Mouse (Mus musculus): ENCODE results near the gene Sprr1a. TPM values are rescaled to one million over a fixed set of nuclear protein-coding genes. Genes with fewer than 3 reads are reported as not detected.

Gene Sprr1a
- total and polyA plus RNA-seq, 3 experiments = not detected

GRCm38 (mm10) chr3:92458620-92459019 lies 27.1 kb downstream of the Sprr1a start, which contains the start of gene Sprr3:
Gene Sprr3, minus strand, starts transcription at chr3:92458720.
- TF ChIP-seq POLR2AphosphoS5 (IDR thresholded peaks at IDR 0.05; ENCODE audit: insufficient replicate concordance, low read depth, low read length) (no peak), GATA2 (IDR thresholded peaks at IDR 0.05; ENCODE audit: borderline replicate concordance, low read depth, low read length) (no peak), GATA1 (IDR thresholded peaks at IDR 0.05; ENCODE audit: borderline replicate concordance, low read length) (no peak), CTCF (IDR thresholded peaks at IDR 0.05; ENCODE audit: low read depth, low read length) (no peak), TAL1 (conservative IDR thresholded peaks at IDR 0.05; ENCODE audit: low read depth, low read length) (no peak)
- ATAC-seq (ENCODE audit: extremely low read depth, insufficient number of reproducible peaks, low FRiP score, poor library complexity, severe bottlenecking) = no peak

GRCm38 (mm10) chr3:92455151-92455550 lies 30.5 kb downstream of the Sprr1a start:
- TF ChIP-seq POLR2AphosphoS5 (IDR thresholded peaks at IDR 0.05; ENCODE audit: insufficient replicate concordance, low read depth, low read length) (no peak), TAL1 (conservative IDR thresholded peaks at IDR 0.05; ENCODE audit: low read depth, low read length) (no peak), GATA2 (IDR thresholded peaks at IDR 0.05; ENCODE audit: borderline replicate concordance, low read depth, low read length) (no peak), CTCF (IDR thresholded peaks at IDR 0.05; ENCODE audit: low read depth, low read length) (no peak), GATA1 (IDR thresholded peaks at IDR 0.05; ENCODE audit: borderline replicate concordance, low read length) (no peak)

More at GRCm38 (mm10) chr3:92458620-92459019, 27.1 kb downstream of the Sprr1a start, which contains the start of gene Sprr3:
- no peaks in the 10 kb centered on the region for H3K36me3 ChIP-seq (replicated peaks)
- DNase-seq (ENCODE audit: low spot score) = no peak
- H3K9me3 ChIP-seq (replicated peaks) = peaks cover 2% of the 10 kb centered on the region; the same call in 1 of the 2 replicates
- no peaks in the 10 kb centered on the region for H3K4me1 ChIP-seq (ENCODE audit: insufficient read depth, low read depth, low read length)
- H3K27me3 ChIP-seq (ENCODE audit: insufficient read depth, low read length) = no peaks in the 10 kb centered on the region
- no peak within 1 kb of the TSS for H3K4me3 ChIP-seq (ENCODE audit: low read depth, low read length)

GRCm38 (mm10) chr3:92440177-92440576 lies 45.5 kb downstream of the Sprr1a start:
- TF ChIP-seq GATA2 (IDR thresholded peaks at IDR 0.05; ENCODE audit: borderline replicate concordance, low read depth, low read length) = no peak
- TF ChIP-seq CTCF (IDR thresholded peaks at IDR 0.05; ENCODE audit: low read depth, low read length) = no peak
- no peak for TF ChIP-seq GATA1 (IDR thresholded peaks at IDR 0.05; ENCODE audit: borderline replicate concordance, low read length)
- no peak for TF ChIP-seq POLR2AphosphoS5 (IDR thresholded peaks at IDR 0.05; ENCODE audit: insufficient replicate concordance, low read depth, low read length)
- Histone ChIP-seq H3K9me3 (replicated peaks) (no peaks in the 10 kb centered on the region), H3K36me3 (replicated peaks) (no peaks in the 10 kb centered on the region), H3K4me3 (ENCODE audit: low read depth, low read length) (no peak overlapping the region), H3K4me1 (ENCODE audit: insufficient read depth, low read depth, low read length) (no peaks in the 10 kb centered on the region), H3K27me3 (ENCODE audit: insufficient read depth, low read length) (no peaks in the 10 kb centered on the region)
- DNase-seq (ENCODE audit: low spot score) (no peak), ATAC-seq (ENCODE audit: extremely low read depth, insufficient number of reproducible peaks, low FRiP score, poor library complexity, severe bottlenecking) (no peak)

More at GRCm38 (mm10) chr3:92455151-92455550, 30.5 kb downstream of the Sprr1a start:
- Histone ChIP-seq H3K4me1 (ENCODE audit: insufficient read depth, low read depth, low read length) (no peaks in the 10 kb centered on the region), H3K9me3 (replicated peaks) (peaks cover 2% of the 10 kb centered on the region; the same call in 1 of the 2 replicates), H3K36me3 (replicated peaks) (no peaks in the 10 kb centered on the region), H3K4me3 (ENCODE audit: low read depth, low read length) (no peak overlapping the region), H3K27me3 (ENCODE audit: insufficient read depth, low read length) (no peaks in the 10 kb centered on the region)
- ATAC-seq (ENCODE audit: extremely low read depth, insufficient number of reproducible peaks, low FRiP score, poor library complexity, severe bottlenecking) (no peak), DNase-seq (ENCODE audit: low spot score) (no peak)

- DNase-seq (ENCODE audit: low spot score) (no peak), ATAC-seq (ENCODE audit: extremely low read depth, insufficient number of reproducible peaks, low FRiP score, poor library complexity, severe bottlenecking) (no peak)
- Histone ChIP-seq H3K27me3 (ENCODE audit: insufficient read depth, low read length) (no peaks in the 10 kb centered on the region), H3K9me3 (replicated peaks) (no peaks in the 10 kb centered on the region), H3K4me1 (ENCODE audit: insufficient read depth, low read depth, low read length) (no peaks in the 10 kb centered on the region), H3K4me3 (ENCODE audit: low read depth, low read length) (no peak within 1 kb of the TSS), H3K36me3 (replicated peaks) (no peaks in the 10 kb centered on the region)
- TF ChIP-seq GATA1 (IDR thresholded peaks at IDR 0.05; ENCODE audit: borderline replicate concordance, low read length) = no peak
- TF ChIP-seq TAL1 (conservative IDR thresholded peaks at IDR 0.05; ENCODE audit: low read depth, low read length) = no peak
- TF ChIP-seq GATA2 (IDR thresholded peaks at IDR 0.05; ENCODE audit: borderline replicate concordance, low read depth, low read length) = no peak
- no peak for TF ChIP-seq POLR2AphosphoS5 (IDR thresholded peaks at IDR 0.05; ENCODE audit: insufficient replicate concordance, low read depth, low read length)
- no peak for TF ChIP-seq CTCF (IDR thresholded peaks at IDR 0.05; ENCODE audit: low read depth, low read length)
These were observed 47.0 kb downstream of the Sprr1a start, which contains the start of gene Sprr1b for GRCm38 (mm10) chr3:92438689-92439088. Gene Sprr1b, minus strand, starts transcription at chr3:92438789.

Other genes starting within 250 kb of the Sprr1a start
Only the 20 nearest of the 25 such genes appear.
- gene Sprr2b, start 169.3 kb downstream of the Sprr1a start, total RNA-seq (2014; fragmentation: Nextera tagmentation) = not detected in 2 replicates
- not detected in 2 replicates for gene Sprr2b, start 169.3 kb downstream of the Sprr1a start, total RNA-seq (2017)
- not detected in 2 replicates for gene Sprr2b, start 169.3 kb downstream of the Sprr1a start, polyA plus RNA-seq (2012)
- gene Sprr2d, start 146.8 kb downstream of the Sprr1a start, total RNA-seq (2014; fragmentation: Nextera tagmentation) = not detected in 2 replicates
- not detected in 2 replicates for gene Sprr2d, start 146.8 kb downstream of the Sprr1a start, total RNA-seq (2017)
- not detected in 2 replicates for gene Sprr2d, start 146.8 kb downstream of the Sprr1a start, polyA plus RNA-seq (2012)
- not detected in 2 replicates for gene Sprr2e, start 133.8 kb downstream of the Sprr1a start, total RNA-seq (2014; fragmentation: Nextera tagmentation)
- not detected in 2 replicates for gene Sprr2e, start 133.8 kb downstream of the Sprr1a start, total RNA-seq (2017)
- not detected in 2 replicates for gene Sprr2e, start 133.8 kb downstream of the Sprr1a start, polyA plus RNA-seq (2012)
- gene Sprr2f, start 120.7 kb downstream of the Sprr1a start, total RNA-seq (2014; fragmentation: Nextera tagmentation) = not detected in 2 replicates
- not detected in 2 replicates for gene Sprr2f, start 120.7 kb downstream of the Sprr1a start, total RNA-seq (2017)
- not detected in 2 replicates for gene Sprr2f, start 120.7 kb downstream of the Sprr1a start, polyA plus RNA-seq (2012)
- gene Sprr2h, start 100.2 kb downstream of the Sprr1a start, total RNA-seq (2014; fragmentation: Nextera tagmentation) = not detected in 2 replicates
- gene Sprr2h, start 100.2 kb downstream of the Sprr1a start, total RNA-seq (2017) = not detected in 2 replicates
- not detected in 2 replicates for gene Sprr2h, start 100.2 kb downstream of the Sprr1a start, polyA plus RNA-seq (2012)
- gene Sprr2i, start 77.9 kb downstream of the Sprr1a start, total RNA-seq (2014; fragmentation: Nextera tagmentation) = not detected in 2 replicates
- not detected in 2 replicates for gene Sprr2i, start 77.9 kb downstream of the Sprr1a start, total RNA-seq (2017)
- not detected in 2 replicates for gene Sprr2i, start 77.9 kb downstream of the Sprr1a start, polyA plus RNA-seq (2012)
- gene Sprr2j-ps, start 67.8 kb downstream of the Sprr1a start, total RNA-seq (2014; fragmentation: Nextera tagmentation) = not detected in 2 replicates
- gene Sprr2j-ps, start 67.8 kb downstream of the Sprr1a start, total RNA-seq (2017) = not detected in 2 replicates
- not detected in 2 replicates for gene Sprr2j-ps, start 67.8 kb downstream of the Sprr1a start, polyA plus RNA-seq (2012)
- 3.7 and 4.9 TPM in 2 replicates for gene Gm9774, start 56.5 kb downstream of the Sprr1a start, total RNA-seq (2014; fragmentation: Nextera tagmentation)
- 1.5 and 1.9 TPM in 2 replicates for gene Gm9774, start 56.5 kb downstream of the Sprr1a start, total RNA-seq (2017)
- 13.1 and 22.5 TPM in 2 replicates for gene Gm9774, start 56.5 kb downstream of the Sprr1a start, polyA plus RNA-seq (2012)
- not detected in 2 replicates for gene Sprr2k, start 53.3 kb downstream of the Sprr1a start, total RNA-seq (2014; fragmentation: Nextera tagmentation)
- gene Sprr2k, start 53.3 kb downstream of the Sprr1a start, total RNA-seq (2017) = 0.33 and 0.46 TPM in 2 replicates
- gene Sprr2k, start 53.3 kb downstream of the Sprr1a start, polyA plus RNA-seq (2012) = not detected in 2 replicates
- gene Sprr1b, start 47.1 kb downstream of the Sprr1a start, total RNA-seq (2014; fragmentation: Nextera tagmentation) = not detected in 2 replicates
- gene Sprr1b, start 47.1 kb downstream of the Sprr1a start, total RNA-seq (2017) = not detected in 2 replicates
- gene Sprr1b, start 47.1 kb downstream of the Sprr1a start, polyA plus RNA-seq (2012) = not detected in 2 replicates
- not detected in 2 replicates for gene Sprr3, start 27.2 kb downstream of the Sprr1a start, total RNA-seq (2014; fragmentation: Nextera tagmentation)
- gene Sprr3, start 27.2 kb downstream of the Sprr1a start, total RNA-seq (2017) = 0.11 TPM in 1 of 2 replicates, not detected in the other
- not detected in 2 replicates for gene Sprr3, start 27.2 kb downstream of the Sprr1a start, polyA plus RNA-seq (2012)
- gene Sprr4, start 14.6 kb upstream of the Sprr1a start, total RNA-seq (2014; fragmentation: Nextera tagmentation) = not detected in 2 replicates
- not detected in 2 replicates for gene Sprr4, start 14.6 kb upstream of the Sprr1a start, total RNA-seq (2017)
- not detected in 2 replicates for gene Sprr4, start 14.6 kb upstream of the Sprr1a start, polyA plus RNA-seq (2012)
- not detected in 2 replicates for gene 2310046K23Rik, start 48.6 kb upstream of the Sprr1a start, total RNA-seq (2014; fragmentation: Nextera tagmentation)
- gene 2310046K23Rik, start 48.6 kb upstream of the Sprr1a start, total RNA-seq (2017) = not detected in 2 replicates
- gene 2310046K23Rik, start 48.6 kb upstream of the Sprr1a start, polyA plus RNA-seq (2012) = not detected in 2 replicates
- not detected in 2 replicates for gene Ivl, start 87.8 kb upstream of the Sprr1a start, total RNA-seq (2014; fragmentation: Nextera tagmentation)
- gene Ivl, start 87.8 kb upstream of the Sprr1a start, total RNA-seq (2017) = 0.11 TPM in 1 of 2 replicates, not detected in the other
- gene Ivl, start 87.8 kb upstream of the Sprr1a start, polyA plus RNA-seq (2012) = not detected in 2 replicates
- not detected in 2 replicates for gene Smcp, start 103.1 kb upstream of the Sprr1a start, total RNA-seq (2014; fragmentation: Nextera tagmentation)
- not detected in 2 replicates for gene Smcp, start 103.1 kb upstream of the Sprr1a start, total RNA-seq (2017)
- not detected in 2 replicates for gene Smcp, start 103.1 kb upstream of the Sprr1a start, polyA plus RNA-seq (2012)
- gene 2210017I01Rik, start 121.6 kb upstream of the Sprr1a start, total RNA-seq (2014; fragmentation: Nextera tagmentation) = not detected in 2 replicates
- gene 2210017I01Rik, start 121.6 kb upstream of the Sprr1a start, total RNA-seq (2017) = not detected in 2 replicates
- gene 2210017I01Rik, start 121.6 kb upstream of the Sprr1a start, polyA plus RNA-seq (2012) = not detected in 2 replicates
- not detected in 2 replicates for gene Lce6a, start 135.8 kb upstream of the Sprr1a start, total RNA-seq (2014; fragmentation: Nextera tagmentation)
- not detected in 2 replicates for gene Lce6a, start 135.8 kb upstream of the Sprr1a start, total RNA-seq (2017)
- gene Lce6a, start 135.8 kb upstream of the Sprr1a start, polyA plus RNA-seq (2012) = not detected in 2 replicates
- gene Lce1a1, start 162.4 kb upstream of the Sprr1a start, total RNA-seq (2014; fragmentation: Nextera tagmentation) = not detected in 2 replicates
- 0.29 TPM in 1 of 2 replicates, not detected in the other for gene Lce1a1, start 162.4 kb upstream of the Sprr1a start, total RNA-seq (2017)
- gene Lce1a1, start 162.4 kb upstream of the Sprr1a start, polyA plus RNA-seq (2012) = not detected in 2 replicates
- gene Lce1b, start 171.0 kb upstream of the Sprr1a start, total RNA-seq (2014; fragmentation: Nextera tagmentation) = not detected in 2 replicates
- not detected in 2 replicates for gene Lce1b, start 171.0 kb upstream of the Sprr1a start, total RNA-seq (2017)
- gene Lce1b, start 171.0 kb upstream of the Sprr1a start, polyA plus RNA-seq (2012) = not detected in 2 replicates
- gene Lce1a2, start 184.4 kb upstream of the Sprr1a start, total RNA-seq (2014; fragmentation: Nextera tagmentation) = not detected in 2 replicates
- gene Lce1a2, start 184.4 kb upstream of the Sprr1a start, total RNA-seq (2017) = not detected in 2 replicates
- gene Lce1a2, start 184.4 kb upstream of the Sprr1a start, polyA plus RNA-seq (2012) = not detected in 2 replicates